Mouse (Mus musculus) heart, embryonic 16.5 days (tissue): Measurements from ENCODE around the gene Etv6. TPM values are rescaled to one million over a fixed set of nuclear protein-coding genes. Genes with fewer than 3 reads are reported as not detected.

Experiments used
- ATAC-seq: fragments of 200-750 bp; cut with Nextera tagmentation; replicated peaks from 2 replicates; pipeline ENCODE4 v1.8.0; 2017; ENCODE audit warnings: moderate number of reproducible peaks; ENCODE audit not compliant: insufficient read depth, low FRiP score; ENCODE audit errors: extremely low read depth
- H3K27ac ChIP-seq: fragments of 300-500 bp; sonication (generic); 2 replicates; pipeline ENCODE4 v1.5.1; 2014; ENCODE audit warnings: mild to moderate bottlenecking, low read length, control low read depth, moderate library complexity
- H3K27me3 ChIP-seq: fragments of 300-500 bp; sonication (generic); 2 replicates; pipeline ENCODE4 v1.6.1; 2014; ENCODE audit warnings: low read length, mixed read lengths; ENCODE audit not compliant: control insufficient read depth, insufficient read depth
- H3K36me3 ChIP-seq: fragments of 300-500 bp; sonication (generic); 2 replicates; pipeline ENCODE4 v1.6.1; 2014; ENCODE audit not compliant: control insufficient read depth, insufficient read depth
- H3K4me1 ChIP-seq: fragments of 300-500 bp; sonication (generic); 2 replicates; pipeline ENCODE4 v1.6.1; 2014; ENCODE audit warnings: low read length, mixed read lengths; ENCODE audit not compliant: control insufficient read depth, insufficient read depth
- H3K4me2 ChIP-seq: fragments of 300-500 bp; sonication (generic); 2 replicates; pipeline ENCODE4 v1.6.1; 2014; ENCODE audit warnings: low read depth, mild to moderate bottlenecking, control low read depth, low read length
- H3K4me3 ChIP-seq: fragments of 300-500 bp; sonication (generic); 2 replicates; pipeline ENCODE4 v1.5.1; 2014; ENCODE audit warnings: mild to moderate bottlenecking, control low read depth, low read length
- H3K9ac ChIP-seq: fragments of 300-500 bp; sonication (generic); 2 replicates; pipeline ENCODE4 v1.6.1; 2014; ENCODE audit warnings: low read length, control low read depth
- H3K9me3 ChIP-seq: fragments of 300-500 bp; sonication (generic); replicated peaks from 2 replicates; pipeline ENCODE4 v1.6.1; 2016; ENCODE audit warnings: low read length; ENCODE audit not compliant: control insufficient read depth
- WGBS: fragments of 180-500 bp; shearing (Covaris S2); extraction: QIAGEN DNeasy Blood & Tissue Kit; methylation state at CpG from one replicate; pipeline ENCODE4 v1.1.7; 2014; 5-methylcytosine and 5-hydroxymethylcytosine counted together
- polyA plus RNA-seq: library from polyadenylated mRNA; unstranded; fragments of >200 nt; fragmentation: Nextera tagmentation; extraction: Ambion mirVana; gene quantifications from 2 replicates; pipeline ENCODE4 v1.2.1, GENCODE M21; 2015

The Etv6 gene
- polyA plus RNA-seq, 1 experiment from 2014 or later: 12.3 TPM

GRCm38 (mm10) chr6:134151853-134152505 is 116.5 kb downstream of the Etv6 start:
- Histone ChIP-seq H3K4me1 (peaks cover 49% of the 10 kb centered on the region), H3K9me3 (no peaks in the 10 kb centered on the region), H3K27me3 (no peaks in the 10 kb centered on the region), H3K4me2 (peak overlapping the region; percentile 7; the same call in 1 of the 2 replicates), H3K27ac (peak overlapping the region; percentile 80), H3K4me3 (no peak overlapping the region), H3K36me3 (no peaks in the 10 kb centered on the region), H3K9ac (no peak overlapping the region; the same call in 1 of the 2 replicates)
- 43% methylated on average over 9 of the region's 9 CpGs for WGBS
- ATAC-seq: peak; percentile 14; the same call in 1 of the 2 replicates

DNA sequence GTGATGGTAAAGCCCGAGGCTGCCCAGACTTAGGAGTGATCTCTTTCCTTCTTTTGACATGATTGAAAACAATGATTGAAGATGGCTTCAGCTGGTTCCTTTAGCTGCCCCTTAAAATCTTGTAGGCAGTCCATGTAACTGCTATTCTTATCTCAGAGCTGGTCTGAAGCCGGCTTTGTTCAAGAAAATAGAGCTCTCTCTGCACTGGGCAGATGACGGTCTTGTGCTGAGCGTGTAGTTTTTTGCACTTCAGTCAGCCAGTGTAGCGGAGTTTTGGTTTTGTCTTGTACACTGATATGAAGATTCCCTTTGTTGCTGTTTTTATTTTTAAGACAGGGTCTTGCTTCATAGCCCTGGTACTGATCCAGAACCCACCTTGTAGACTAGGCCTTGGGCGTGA is 117.0 kb downstream of the Etv6 start:
- Histone ChIP-seq H3K4me3 (no peak overlapping the region), H3K36me3 (no peaks in the 10 kb centered on the region), H3K4me1 (peaks cover 47% of the 10 kb centered on the region), H3K4me2 (no peak overlapping the region), H3K27me3 (no peaks in the 10 kb centered on the region), H3K9ac (no peak overlapping the region; the same call in 1 of the 2 replicates), H3K9me3 (no peaks in the 10 kb centered on the region), H3K27ac (peak overlapping the region; percentile 80)
- 45% methylated on average over 6 of the region's 6 CpGs for WGBS
- no peak for ATAC-seq

GRCm38 (mm10) chr6:134154746-134155145 is 119.2 kb downstream of the Etv6 start:
- Histone ChIP-seq H3K4me2 (no peak overlapping the region), H3K9ac (no peak overlapping the region), H3K36me3 (no peaks in the 10 kb centered on the region), H3K9me3 (no peaks in the 10 kb centered on the region), H3K27me3 (no peaks in the 10 kb centered on the region), H3K4me1 (peaks cover 47% of the 10 kb centered on the region), H3K4me3 (no peak overlapping the region), H3K27ac (no peak overlapping the region)
- 87% methylated on average over 8 of the region's 8 CpGs for WGBS
- no peak for ATAC-seq

DNA sequence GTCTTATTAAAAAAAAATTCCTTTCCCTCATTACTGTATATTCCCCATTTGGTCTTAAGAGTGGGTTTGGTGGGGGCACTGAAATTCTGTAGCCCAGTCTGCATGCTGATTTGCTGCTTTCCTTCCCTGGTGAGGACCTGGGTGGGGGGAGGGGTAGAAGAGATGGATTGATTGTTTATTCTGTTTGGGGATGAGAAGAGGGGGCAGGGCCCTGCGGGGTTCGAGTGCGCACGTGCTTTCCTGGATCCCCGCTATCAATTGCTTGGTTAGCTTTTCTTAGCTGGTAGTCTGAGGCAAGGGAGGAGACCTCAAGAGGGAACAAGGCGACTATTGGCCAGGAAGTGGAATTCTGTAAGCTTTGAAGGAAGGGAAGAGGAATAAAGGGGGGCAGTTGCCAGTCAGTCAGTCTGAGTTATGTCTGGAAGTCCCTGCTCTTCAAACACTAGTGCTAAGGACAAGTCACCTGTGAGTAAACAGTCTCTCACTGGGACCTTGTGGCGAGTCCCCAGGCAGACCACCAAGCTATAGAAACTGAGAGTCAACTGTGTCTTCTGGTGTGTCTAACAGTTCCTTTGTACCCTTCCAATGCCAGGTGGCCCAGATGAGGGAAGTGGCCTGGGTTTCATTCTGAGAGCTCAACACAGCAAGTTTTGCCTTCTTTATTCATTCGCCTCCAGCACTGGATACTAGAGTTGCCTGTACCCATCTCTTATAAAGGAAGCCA is 120.6 kb downstream of the Etv6 start:
- no peak overlapping the region for H3K9ac ChIP-seq
- peaks cover 43% of the 10 kb centered on the region for H3K4me1 ChIP-seq
- H3K4me3 ChIP-seq: no peak overlapping the region
- WGBS: 54% methylated on average over 8 of the region's 8 CpGs
- H3K27me3 ChIP-seq: no peaks in the 10 kb centered on the region
- ATAC-seq: no peak
- H3K27ac ChIP-seq: no peak overlapping the region
- no peaks in the 10 kb centered on the region for H3K9me3 ChIP-seq
- H3K36me3 ChIP-seq: no peaks in the 10 kb centered on the region
- H3K4me2 ChIP-seq: no peak overlapping the region

GRCm38 (mm10) chr6:134157533-134158115 is 122.1 kb downstream of the Etv6 start:
- ATAC-seq: 0 out of 2 replicates have a peak, but pooled peaks have one; percentile 14
- 57% methylated on average over 6 of the region's 6 CpGs for WGBS
- Histone ChIP-seq H3K36me3 (no peaks in the 10 kb centered on the region), H3K27me3 (no peaks in the 10 kb centered on the region), H3K4me3 (no peak overlapping the region), H3K9me3 (no peaks in the 10 kb centered on the region), H3K27ac (no peak overlapping the region), H3K4me2 (no peak overlapping the region), H3K4me1 (peaks cover 28% of the 10 kb centered on the region), H3K9ac (no peak overlapping the region)

GRCm38 (mm10) chr6:134158201-134158600 is 122.7 kb downstream of the Etv6 start:
- Histone ChIP-seq H3K4me1 (peaks cover 24% of the 10 kb centered on the region), H3K36me3 (no peaks in the 10 kb centered on the region), H3K27ac (no peak overlapping the region), H3K4me2 (no peak overlapping the region), H3K4me3 (no peak overlapping the region), H3K27me3 (no peaks in the 10 kb centered on the region), H3K9ac (no peak overlapping the region), H3K9me3 (no peaks in the 10 kb centered on the region)
- 59% methylated on average over 2 of the region's 2 CpGs for WGBS
- no peak for ATAC-seq

GRCm38 (mm10) chr6:134159672-134160071 is 124.2 kb downstream of the Etv6 start:
- ATAC-seq: no peak
- no peak overlapping the region for H3K27ac ChIP-seq

GRCm38 (mm10) chr6:134161040-134161439 is 125.5 kb downstream of the Etv6 start:
- peaks cover 31% of the 10 kb centered on the region for H3K4me1 ChIP-seq
- no peak for ATAC-seq
- 52% methylated on average over 13 of the region's 13 CpGs for WGBS

More at GRCm38 (mm10) chr6:134159672-134160071, 124.2 kb downstream of the Etv6 start:
- Histone ChIP-seq H3K27me3 (no peaks in the 10 kb centered on the region), H3K4me1 (peaks cover 28% of the 10 kb centered on the region), H3K36me3 (no peaks in the 10 kb centered on the region), H3K9ac (no peak overlapping the region), H3K9me3 (no peaks in the 10 kb centered on the region), H3K4me2 (no peak overlapping the region), H3K4me3 (no peak overlapping the region)
- 59% methylated on average over 4 of the region's 4 CpGs for WGBS

GRCm38 (mm10) chr6:134163346-134163745 is 127.8 kb downstream of the Etv6 start:
- H3K27me3 ChIP-seq: no peaks in the 10 kb centered on the region
- no peaks in the 10 kb centered on the region for H3K9me3 ChIP-seq
- no peaks in the 10 kb centered on the region for H3K36me3 ChIP-seq
- H3K9ac ChIP-seq: no peak overlapping the region
- 83% methylated on average over 1 of the region's 1 CpGs for WGBS
- no peak overlapping the region for H3K4me2 ChIP-seq
- H3K4me3 ChIP-seq: no peak overlapping the region
- no peak overlapping the region for H3K27ac ChIP-seq
- peaks cover 23% of the 10 kb centered on the region for H3K4me1 ChIP-seq
- no peak for ATAC-seq

More at GRCm38 (mm10) chr6:134161040-134161439, 125.5 kb downstream of the Etv6 start:
- Histone ChIP-seq H3K4me2 (no peak overlapping the region), H3K9ac (no peak overlapping the region), H3K4me3 (no peak overlapping the region), H3K27me3 (no peaks in the 10 kb centered on the region), H3K36me3 (no peaks in the 10 kb centered on the region), H3K27ac (no peak overlapping the region), H3K9me3 (no peaks in the 10 kb centered on the region)
